Mouse (Mus musculus) mesoderm, embryonic 11.5 days (tissue): ENCODE data around the gene Sema5a.

Experiments
- DNase-seq: peaks from one replicate; pipeline ENCODE4 v3.0.0-alpha.2; 2012; ENCODE audit warnings: low read depth, low spot score

The Sema5a gene

GRCm38 (mm10) chr15:32624106-32624505, 379.5 kb downstream of the Sema5a start:
- no peak for DNase-seq

GRCm38 (mm10) chr15:32626031-32626430, 381.4 kb downstream of the Sema5a start:
- DNase-seq: no peak

DNA sequence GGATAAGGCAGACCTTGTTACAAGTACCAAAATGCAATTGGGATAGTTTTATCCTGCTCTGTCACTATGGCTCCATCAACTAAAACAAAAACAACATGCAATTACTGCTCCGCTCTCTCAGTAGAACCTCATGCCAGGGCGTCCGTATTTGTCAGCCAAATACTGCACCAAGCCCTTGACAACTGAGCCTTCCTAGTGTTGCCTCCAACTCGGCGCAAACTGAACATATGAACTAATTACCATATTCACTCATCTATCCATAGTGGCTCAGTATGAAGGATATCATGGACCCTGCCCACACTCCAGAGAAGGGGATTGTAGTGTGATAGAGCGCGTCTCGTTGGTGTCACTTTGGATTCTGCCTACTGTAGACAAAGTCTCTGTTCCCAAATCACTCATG, 389.1 kb downstream of the Sema5a start:
- DNase-seq: no peak

- peak; percentile 23 for DNase-seq
Observed at GRCm38 (mm10) chr15:32637879-32638278, 393.3 kb downstream of the Sema5a start.

GRCm38 (mm10) chr15:32647061-32647687, 402.6 kb downstream of the Sema5a start:
- no peak for DNase-seq

GRCm38 (mm10) chr15:32654046-32654445, 409.4 kb downstream of the Sema5a start:
- no peak for DNase-seq

DNA sequence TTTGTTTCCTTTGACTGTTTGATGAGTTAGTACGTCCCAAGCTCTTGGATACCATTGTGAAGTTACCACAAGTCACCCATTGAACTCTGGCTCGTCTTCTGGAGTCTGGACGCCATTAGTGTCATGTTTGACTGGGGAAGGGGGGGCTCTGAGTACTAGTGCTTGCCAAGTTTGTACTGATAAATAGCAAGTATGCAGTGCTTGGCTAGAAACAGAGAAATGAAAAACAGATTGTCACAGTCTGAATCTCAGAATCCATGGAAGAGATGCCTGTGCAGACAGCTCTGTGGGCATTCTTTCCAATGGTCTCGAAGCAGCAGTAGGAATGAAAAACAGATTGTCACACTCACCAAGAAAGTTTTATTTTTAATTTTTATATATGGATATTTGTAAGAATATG, 411.4 kb downstream of the Sema5a start:
- DNase-seq: peak; percentile 12

DNA sequence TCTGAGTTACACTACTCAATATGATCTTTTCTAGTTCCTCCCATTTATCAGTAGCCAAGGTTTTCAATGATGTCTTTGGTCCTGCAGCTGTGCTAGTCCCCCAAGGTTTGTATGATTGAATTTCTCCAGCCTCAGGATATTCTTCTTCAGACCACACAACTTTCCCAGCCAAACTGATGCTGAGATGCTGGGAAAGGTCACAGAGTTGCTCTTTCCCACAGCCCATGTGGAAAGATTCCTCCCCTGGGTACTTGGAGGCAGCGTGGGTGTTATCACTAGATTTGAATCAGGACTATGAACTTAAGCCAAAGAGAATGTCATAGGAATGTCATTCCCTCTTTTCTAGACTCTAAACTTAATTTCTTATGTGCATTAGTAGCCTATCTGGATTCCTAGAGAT, 431.8 kb downstream of the Sema5a start:
- DNase-seq: no peak

DNA sequence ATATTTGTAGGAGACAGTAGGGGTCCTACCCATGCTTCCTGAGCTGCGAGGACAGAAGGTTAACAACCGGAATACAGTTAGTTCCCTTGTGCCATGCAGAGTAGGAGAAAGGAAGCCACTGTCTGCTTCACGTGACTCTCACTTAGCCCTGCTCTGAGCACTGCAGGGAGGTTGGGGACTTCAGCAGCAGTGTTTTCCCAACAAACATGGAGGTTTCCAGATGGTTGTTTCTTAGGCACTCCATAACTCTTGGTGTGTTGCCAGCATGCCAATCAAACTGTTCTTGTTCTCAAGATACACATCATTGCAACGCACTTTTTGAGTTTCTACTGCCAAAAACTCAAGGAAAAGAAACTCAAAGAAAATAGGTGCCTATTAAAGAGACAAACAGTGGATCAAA, 440.5 kb downstream of the Sema5a start:
- no peak for DNase-seq

DNA sequence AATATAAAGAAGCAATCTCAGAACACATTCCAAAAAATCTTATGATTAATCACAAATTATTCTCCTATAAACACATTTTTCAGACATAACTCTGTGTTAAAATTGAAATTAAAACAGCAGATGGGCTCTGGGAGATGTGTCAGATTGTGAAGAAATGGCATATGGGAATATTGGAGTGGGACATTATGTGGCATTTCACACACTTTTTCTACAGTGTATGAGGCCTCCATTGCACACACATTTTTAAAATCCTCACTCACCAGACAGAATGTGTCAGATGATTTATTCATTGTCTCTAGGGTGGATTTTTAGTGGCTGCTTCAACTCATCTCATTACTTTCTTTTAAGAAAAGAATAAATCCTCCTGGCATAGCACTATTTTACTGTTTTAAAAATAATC, 446.4 kb downstream of the Sema5a start:
- no peak for DNase-seq

GRCm38 (mm10) chr15:32693006-32693405, 448.4 kb downstream of the Sema5a start:
- DNase-seq: no peak

GRCm38 (mm10) chr15:32717298-32717985, 472.8 kb downstream of the Sema5a start:
- DNase-seq: no peak

GRCm38 (mm10) chr15:32718293-32718963, 473.8 kb downstream of the Sema5a start:
- DNase-seq: peak; percentile 87

DNA sequence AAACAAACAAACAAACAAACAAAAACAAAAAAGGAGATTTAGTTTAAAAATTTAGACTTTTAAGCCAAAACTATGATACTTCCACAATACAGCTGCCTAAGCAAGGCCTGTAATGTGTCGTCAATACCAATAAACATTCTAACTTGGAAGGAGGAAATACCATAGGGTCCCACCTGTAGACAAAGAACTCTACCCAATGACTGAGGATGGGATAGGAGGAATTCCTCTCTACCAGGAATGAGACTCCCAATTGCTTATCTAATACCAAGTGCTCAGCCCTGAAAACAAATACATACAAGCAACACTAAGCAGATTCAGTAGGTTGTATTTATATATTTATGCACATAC, 474.3 kb downstream of the Sema5a start:
- DNase-seq: no peak

- peak; percentile 39 for DNase-seq
Observed at GRCm38 (mm10) chr15:32730839-32731238, 486.2 kb downstream of the Sema5a start.
